Mouse (Mus musculus) cerebellum, adult (tissue): ENCODE data around the gene Camk2n2.

ENCODE experiments used
- ATAC-seq: cut with Nextera tagmentation; 2 replicates; pipeline ENCODE4 v1.9.2; 2017; ENCODE audit warnings: mild to moderate bottlenecking, moderate library complexity, mixed read lengths; ENCODE audit not compliant: insufficient number of reproducible peaks, low FRiP score, low TSS enrichment

Camk2n2 gene

DNA sequence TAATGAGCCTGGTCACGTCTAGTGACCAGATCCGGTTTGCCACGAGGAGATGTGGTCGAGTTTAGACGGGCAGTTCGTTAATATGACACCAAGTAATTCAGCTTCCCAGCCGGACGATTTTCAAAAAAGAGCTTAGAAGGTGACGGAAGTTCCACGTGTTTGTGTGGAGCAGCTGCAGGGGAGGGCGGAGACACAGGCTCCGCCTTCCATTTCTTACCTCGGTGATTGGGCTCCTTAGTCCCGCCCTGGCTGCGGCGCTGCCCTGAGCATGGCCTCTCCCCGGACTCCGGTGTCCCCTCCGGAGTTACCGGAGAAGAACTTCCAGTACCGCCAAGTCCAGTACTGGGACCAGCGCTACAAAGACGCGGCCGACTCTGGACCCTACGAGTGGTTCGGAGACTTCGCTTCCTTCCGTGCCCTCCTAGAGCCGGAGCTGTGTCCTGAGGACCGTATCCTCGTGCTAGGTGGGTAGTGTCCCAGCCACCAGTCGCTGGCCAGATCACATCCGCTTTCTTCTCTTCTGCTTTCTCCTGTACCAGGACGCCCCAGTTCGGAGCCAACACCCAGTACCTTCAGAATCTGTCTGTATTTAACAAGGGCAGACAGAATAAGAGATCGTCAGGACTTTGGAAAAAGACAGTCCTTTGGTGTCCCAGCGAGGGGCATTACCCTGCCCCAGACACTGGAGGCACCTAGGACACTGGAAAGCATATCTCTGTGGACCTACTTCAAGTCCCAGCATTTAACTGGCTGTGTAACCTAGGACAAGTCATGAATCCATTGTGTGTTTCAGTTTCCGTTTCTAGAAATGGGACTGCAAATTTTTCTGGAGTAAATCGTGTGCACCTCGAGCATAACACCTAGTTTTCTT is 9.5 kb downstream of the Camk2n2 start, which contains the start of the genes Eef1akmt4, Gm49333 and Alg3:
Gene Eef1akmt4, plus strand, starts transcription at position 237 of the 871 bp plus-strand sequence.
Gene Gm49333, plus strand, starts transcription at position 254 of the 871 bp plus-strand sequence.
Gene Alg3, minus strand, starts transcription at position 379 of the 871 bp plus-strand sequence.
- peak; percentile 95 for ATAC-seq

DNA sequence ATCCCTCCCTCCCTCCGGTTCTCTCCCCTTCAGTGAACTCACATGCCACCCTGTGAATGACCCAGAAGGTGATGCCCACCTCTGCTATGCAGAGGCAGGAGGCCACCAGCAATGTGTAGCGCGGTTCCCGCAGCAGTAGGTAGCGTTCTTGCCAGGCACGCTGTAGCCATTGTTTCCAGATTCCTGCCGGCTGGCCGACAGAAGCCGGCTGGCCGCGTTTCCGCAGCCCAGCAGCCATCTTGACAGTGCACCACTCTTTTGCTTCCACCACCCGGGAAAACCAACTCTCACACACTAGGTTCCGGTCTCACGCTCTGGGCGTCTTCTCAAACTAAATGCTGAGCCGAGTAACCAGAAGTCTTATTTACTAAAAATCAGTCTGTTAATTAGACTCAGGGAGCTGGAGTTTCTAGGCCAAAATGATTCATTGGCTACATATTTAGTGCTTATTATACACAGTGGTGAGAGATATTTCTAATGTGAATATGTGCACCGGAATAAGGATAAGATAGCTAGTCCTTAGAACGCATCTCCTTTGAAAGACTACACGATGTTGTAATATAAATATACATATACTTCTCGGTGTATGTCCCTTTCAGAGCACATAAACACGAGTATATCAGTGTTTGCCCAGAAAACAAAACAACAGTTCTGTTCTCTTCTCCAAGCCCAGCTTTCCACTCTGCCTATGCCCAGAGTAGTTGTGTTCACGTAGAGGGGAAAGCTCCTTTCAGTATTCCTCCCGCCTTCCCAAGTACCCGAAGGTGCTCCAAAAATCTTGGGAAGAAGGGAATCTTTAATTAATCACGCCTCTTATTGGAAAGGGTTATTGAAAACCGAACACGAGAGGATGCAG is 10.4 kb downstream of the Camk2n2 start:
- ATAC-seq = no peak

DNA sequence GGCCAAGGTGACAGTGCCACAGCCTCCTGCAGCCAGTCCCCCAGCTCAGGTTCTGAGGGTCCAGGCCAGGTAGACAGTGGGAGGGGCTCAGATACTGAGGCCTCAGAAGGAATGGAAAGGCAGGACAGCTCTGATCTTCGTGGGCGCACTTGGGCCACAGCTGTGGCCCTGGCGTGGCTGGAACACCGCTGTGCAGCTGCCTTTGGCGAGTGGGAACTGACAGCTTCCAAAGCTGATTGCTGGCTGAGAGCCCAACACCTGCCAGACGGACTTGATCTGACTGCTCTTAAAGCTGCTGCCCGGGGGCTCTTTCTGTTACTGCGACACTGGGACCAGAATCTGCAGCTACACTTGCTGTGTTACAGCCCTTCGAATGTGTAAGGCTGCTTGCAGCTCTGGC is 16.4 kb downstream of the Camk2n2 start:
- ATAC-seq = no peak

DNA sequence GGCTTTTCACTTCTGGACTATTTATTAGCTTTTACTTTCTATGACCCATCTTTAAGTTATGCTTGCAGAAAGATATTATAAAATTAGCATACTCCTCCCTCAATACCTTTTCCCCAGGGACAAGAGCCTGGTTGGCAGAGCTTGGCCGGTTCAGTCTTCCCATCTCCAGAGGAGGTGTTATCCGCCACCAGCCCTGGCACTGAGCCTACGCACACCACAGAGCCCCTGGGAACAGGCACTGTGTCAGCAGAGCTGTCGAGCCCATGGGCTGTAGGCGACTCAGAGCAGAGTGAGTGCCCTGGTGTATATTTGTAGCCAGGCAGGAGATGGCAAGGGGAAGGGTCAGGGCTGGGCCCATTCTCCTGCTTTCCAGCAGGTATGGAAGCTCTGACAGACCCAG is 20.6 kb downstream of the Camk2n2 start:
- no peak for ATAC-seq

DNA sequence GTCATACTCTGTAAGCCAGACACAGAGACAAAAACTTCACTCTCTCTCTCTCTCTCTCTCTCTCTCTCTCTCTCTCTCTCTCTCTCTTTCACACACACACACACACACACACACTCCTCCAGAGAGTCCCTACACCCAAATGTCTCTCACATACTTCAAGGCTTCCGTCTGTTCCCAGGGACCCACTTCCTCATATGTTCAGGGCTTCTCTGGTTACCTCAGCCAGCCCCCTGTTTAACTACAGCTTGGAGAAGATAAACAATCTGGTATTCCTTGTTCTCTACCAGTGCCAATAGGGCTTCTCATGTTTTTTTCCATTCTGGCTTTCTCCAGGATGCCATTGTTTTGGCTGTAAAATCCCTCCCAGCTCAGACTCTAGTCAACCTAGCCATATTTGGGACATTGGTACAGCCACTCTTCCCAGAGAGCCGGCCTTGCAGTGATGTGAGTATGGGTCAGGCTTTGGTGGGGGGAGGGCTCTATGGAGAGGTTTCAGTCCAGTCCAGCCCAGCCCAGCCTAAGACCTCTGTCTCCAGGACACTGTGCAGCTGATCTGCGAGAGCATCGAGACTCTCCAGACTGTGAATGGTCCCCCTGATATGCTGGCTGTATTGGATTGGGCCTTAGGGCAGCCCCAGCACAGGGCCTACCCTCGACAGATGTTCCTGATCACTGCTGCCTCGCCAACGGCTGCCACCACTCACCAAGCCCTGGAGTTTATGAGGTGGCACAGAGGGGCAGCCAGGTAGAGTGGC is 24.2 kb downstream of the Camk2n2 start:
- no peak for ATAC-seq

DNA sequence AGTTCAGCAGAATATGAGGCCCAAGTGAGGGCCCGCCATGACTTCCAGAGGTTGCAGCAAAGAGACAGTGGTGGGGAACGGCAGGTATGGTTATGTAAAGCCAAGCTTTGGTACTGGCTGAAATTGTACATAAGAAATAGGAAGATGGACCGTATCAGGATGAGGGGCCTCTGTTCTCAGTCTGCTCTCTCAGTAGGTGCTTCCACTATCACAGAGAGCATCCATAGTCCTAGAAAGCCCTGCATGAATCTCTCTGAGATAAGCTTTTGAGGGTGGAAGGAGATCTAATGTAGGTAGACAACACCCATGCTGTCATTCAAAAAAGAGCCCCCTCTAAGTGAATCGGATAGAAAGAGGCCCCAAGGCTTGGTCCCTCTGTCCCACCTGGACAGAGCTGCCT is 25.4 kb downstream of the Camk2n2 start:
- no peak for ATAC-seq

DNA sequence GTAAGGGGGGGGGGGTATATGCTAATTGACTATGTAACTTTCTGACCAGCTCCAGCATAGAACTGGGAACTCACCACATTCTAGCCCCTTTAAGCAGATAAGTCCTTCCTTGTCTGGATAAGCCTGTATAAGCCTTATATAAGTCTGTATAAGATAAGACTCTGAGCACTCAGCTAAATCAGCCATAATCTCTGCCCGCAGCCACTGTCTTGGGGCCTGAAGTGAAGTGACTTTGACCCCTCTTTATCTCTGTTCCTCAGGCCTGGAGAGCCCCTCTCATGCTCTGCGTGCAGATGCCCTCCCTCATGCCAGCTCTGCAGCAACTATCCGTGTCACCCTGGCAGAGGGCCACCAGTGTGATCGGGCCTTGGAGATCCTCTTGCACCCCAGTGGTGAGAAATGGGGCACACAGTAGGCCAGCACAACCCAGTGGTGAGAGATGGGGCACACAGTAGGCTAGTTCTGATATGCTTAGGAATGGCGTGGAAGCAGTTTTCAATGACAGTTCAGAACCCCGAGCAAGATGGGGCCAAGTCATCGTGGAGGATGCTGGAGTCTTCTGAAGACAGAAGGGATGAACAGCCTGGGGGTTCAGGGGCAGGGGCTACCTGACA is 25.9 kb downstream of the Camk2n2 start:
- no peak for ATAC-seq

DNA sequence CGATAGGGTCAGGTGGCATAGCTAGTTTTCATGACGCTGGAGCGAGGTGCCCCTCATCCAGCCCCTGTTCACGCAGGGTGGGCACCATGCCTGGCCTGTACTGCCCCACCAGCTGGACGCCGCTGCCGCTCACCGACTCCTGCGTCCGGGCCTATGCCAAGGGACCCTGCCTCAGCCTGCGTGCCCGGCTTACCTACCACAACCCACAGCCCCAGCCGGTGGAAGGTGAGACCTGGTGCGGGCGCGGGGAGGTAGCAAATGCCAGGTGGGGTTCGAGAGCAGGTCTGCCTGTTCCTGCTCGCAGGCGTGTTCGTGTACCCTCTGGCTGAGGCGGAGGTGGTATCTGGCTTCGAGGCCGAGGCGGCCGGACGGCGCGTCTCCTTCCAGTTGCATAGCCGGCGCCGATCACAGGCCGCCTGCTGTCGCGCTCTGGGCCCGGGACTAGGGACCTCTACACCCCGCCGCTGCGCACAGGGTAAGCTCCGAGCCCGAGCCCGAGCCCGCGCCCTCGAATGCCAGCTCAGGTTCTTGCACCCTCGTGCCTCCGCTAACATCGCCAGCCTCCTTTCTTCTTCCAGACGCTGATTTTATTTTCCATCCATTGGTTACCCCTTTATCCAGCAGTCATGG is 29.9 kb downstream of the Camk2n2 start:
- ATAC-seq = no peak

DNA sequence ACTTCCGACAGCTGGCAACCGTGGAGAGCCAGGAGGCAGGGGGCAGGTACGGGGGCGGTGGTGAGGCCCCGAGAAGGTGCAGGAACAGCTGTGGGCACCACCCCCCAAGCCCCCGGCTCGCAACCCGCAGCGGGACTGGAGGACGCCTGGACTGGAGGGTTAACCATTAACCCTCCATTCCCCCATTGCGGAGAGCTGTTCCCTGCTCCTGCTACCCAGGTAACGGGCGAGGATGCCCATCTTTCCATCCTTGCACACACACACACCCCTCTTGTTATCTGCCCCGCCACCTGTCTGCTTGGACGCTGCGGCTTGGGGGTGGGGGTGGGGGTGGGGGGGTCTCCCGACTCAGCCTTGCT is 30.4 kb downstream of the Camk2n2 start:
- ATAC-seq = no peak

DNA sequence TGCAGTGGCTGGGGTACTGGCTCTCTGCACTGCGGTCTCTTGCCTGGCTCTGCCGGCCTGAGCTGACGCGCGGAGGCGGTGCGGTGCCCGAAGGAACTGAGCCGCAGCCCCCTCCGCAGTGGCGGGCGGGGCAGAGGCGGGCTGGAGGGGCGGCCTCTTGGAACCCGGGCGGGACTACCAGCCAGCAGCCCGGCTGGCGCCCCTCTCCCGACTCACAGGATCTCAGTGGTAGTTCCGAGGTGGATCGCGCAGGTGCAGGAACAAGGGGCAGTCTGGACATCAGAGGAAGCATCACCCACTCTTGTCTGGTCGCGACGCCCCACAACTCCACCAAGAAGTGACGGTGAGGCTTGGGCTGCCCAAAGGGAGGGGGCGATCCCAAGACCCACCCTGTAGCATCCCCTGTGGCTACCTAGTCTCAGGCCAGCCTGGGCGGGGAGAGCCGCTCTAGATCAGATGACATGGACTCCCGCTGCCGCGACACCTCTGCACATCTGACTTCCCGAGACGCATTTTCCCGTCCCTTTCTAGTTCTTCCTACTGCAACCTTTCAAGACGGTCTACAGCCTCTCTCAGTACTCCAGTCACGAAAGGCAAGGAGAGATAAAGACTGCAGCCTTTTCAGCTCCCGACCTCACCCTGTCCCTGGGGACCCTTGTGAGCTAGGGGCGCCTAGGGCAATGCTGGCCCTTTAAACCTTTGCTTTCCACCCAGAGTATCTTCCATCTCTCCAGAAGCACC is 31.0 kb downstream of the Camk2n2 start:
- peak; percentile 77 for ATAC-seq

DNA sequence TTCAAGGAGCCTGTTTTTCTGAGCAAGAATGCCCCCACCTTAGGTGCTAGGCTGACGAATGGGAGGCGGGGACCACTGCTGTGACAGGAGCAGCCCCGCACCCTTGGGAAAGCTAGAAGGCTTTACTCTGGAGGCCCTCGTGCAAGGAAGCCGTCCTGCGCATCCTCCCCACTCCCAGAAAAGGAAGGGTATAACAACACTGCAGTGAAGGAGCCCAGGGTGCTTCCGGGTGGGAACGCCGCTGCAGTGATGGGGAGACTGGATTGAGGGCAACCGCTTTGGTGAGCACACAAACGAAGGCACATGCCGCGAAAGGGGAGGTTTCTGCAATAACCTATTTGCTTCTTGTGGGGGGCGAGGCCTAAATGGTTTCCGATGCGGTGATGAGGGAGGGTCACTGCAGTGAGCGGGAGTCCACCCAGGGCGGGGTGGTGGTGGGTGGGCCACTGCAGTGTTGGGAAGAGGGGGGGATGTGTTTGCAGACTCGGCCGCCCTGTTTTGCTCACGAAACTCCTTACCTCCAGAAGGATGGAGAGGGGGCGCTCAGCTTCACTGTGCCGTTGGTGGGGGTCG is 31.6 kb downstream of the Camk2n2 start, which contains the start of gene Vwa5b2:
Gene Vwa5b2, plus strand, starts transcription at position 106 of the 573 bp plus-strand sequence.
- no peak for ATAC-seq
